Mouse (Mus musculus) midbrain, embryonic 13.5 days (tissue): Measurements from ENCODE around the gene Slco2b1. TPM values are rescaled to one million over a fixed set of nuclear protein-coding genes. Genes with fewer than 3 reads are reported as not detected.
A peak's percentile ranks its signal among the peaks of the same experiment; 100 is the strongest.
"Not testable (repeated sequence)": the region's sequence is repeated elsewhere in the genome, so short reads cannot be mapped to it uniquely, and the experiment has no call there.

ENCODE experiments used
- ATAC-seq: fragments of 200-750 bp; cut with Nextera tagmentation; 2 replicates; pipeline ENCODE4 v1.8.0; 2017; ENCODE audit warnings: mild to moderate bottlenecking, moderate TSS enrichment, moderate library complexity
- H3K27ac ChIP-seq: fragments of 300-500 bp; sonication (generic); 2 replicates; pipeline ENCODE4 v1.5.1; 2015; ENCODE audit warnings: inconsistent platforms, mild to moderate bottlenecking, moderate library complexity
- H3K27me3 ChIP-seq: fragments of 300-500 bp; sonication (generic); 2 replicates; pipeline ENCODE4 v1.6.1; 2015; ENCODE audit warnings: mild to moderate bottlenecking, inconsistent platforms
- H3K36me3 ChIP-seq: fragments of 300-500 bp; sonication (generic); 2 replicates; pipeline ENCODE4 v1.6.1; 2015; ENCODE audit warnings: mild to moderate bottlenecking, inconsistent platforms
- H3K4me1 ChIP-seq: fragments of 300-500 bp; sonication (generic); replicated peaks from 2 replicates; pipeline ENCODE4 v1.6.1; 2015; ENCODE audit warnings: inconsistent platforms
- H3K4me2 ChIP-seq: fragments of 300-500 bp; sonication (generic); replicated peaks from 2 replicates; pipeline ENCODE4 v1.6.1; 2015; ENCODE audit warnings: moderate library complexity, mild to moderate bottlenecking, inconsistent platforms
- H3K4me3 ChIP-seq: fragments of 300-500 bp; sonication (generic); replicated peaks from 2 replicates; pipeline ENCODE4 v1.5.1; 2015; ENCODE audit warnings: mild to moderate bottlenecking, inconsistent platforms
- H3K9ac ChIP-seq: fragments of 300-500 bp; sonication (generic); replicated peaks from 2 replicates; pipeline ENCODE4 v1.6.1; 2015; ENCODE audit warnings: mild to moderate bottlenecking, inconsistent platforms
- H3K9me3 ChIP-seq: fragments of 300-500 bp; sonication (generic); 2 replicates; pipeline ENCODE4 v1.6.1; 2016; ENCODE audit warnings: mild to moderate bottlenecking, inconsistent platforms
- WGBS: fragments of 180-500 bp; shearing (Covaris S2); methylation state at CpG from one replicate; pipeline ENCODE4 v1.1.7; 2015; 5-methylcytosine and 5-hydroxymethylcytosine counted together
- polyA plus RNA-seq: library from polyadenylated mRNA; unstranded; fragments of >200 nt; fragmentation: Nextera tagmentation; extraction: Ambion mirVana; gene quantifications from 2 replicates; pipeline ENCODE4 v1.2.1, GENCODE M21; 2015

The Slco2b1 gene
- polyA plus RNA-seq, 1 experiment from 2014 or later = 5.0 TPM

DNA sequence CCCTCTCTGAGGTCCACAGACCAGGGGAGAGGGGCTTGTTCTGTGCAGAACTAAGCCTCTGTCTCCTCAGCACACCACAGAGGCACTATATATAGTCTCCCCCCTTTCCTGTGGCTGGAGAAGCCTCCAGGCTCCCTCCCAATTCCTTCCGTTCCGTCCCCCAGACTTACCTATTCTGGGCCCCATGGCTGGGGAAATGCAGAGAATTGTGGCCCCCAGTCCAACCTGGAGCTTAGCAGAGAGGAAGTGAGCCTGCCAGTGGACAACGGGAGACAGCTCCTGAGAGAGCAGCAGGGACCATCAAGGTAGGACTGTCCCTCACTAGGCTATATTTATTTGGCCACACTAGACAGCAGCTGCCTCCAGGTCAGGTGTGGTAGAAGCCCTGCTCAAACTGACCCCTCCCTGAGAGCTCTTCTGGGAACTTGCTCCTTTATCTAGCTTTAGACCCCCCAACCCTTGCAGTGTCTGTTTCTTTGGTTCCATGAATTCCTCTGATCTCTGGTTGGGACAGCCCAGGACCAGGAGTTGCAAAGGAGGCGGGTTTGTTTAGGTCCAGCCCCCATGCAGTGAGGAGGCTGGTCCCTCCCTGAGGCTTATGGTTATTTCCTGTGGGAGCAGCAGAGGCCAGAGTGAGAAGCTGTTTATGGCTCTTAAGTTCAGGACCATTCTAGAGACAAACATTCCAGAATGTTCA, 4.7 kb downstream of the Slco2b1 start:
- Histone ChIP-seq H3K4me3 (no peak overlapping the region), H3K4me1 (peaks cover 10% of the 10 kb centered on the region), H3K9me3 (no peaks in the 10 kb centered on the region), H3K27ac (no peak overlapping the region), H3K36me3 (no peaks in the 10 kb centered on the region), H3K9ac (no peak overlapping the region), H3K27me3 (no peaks in the 10 kb centered on the region), H3K4me2 (peak overlapping the region; percentile 1; the same call in 1 of the 2 replicates)
- ATAC-seq = no peak
- WGBS = 74% methylated on average over 4 of the region's 4 CpGs

DNA sequence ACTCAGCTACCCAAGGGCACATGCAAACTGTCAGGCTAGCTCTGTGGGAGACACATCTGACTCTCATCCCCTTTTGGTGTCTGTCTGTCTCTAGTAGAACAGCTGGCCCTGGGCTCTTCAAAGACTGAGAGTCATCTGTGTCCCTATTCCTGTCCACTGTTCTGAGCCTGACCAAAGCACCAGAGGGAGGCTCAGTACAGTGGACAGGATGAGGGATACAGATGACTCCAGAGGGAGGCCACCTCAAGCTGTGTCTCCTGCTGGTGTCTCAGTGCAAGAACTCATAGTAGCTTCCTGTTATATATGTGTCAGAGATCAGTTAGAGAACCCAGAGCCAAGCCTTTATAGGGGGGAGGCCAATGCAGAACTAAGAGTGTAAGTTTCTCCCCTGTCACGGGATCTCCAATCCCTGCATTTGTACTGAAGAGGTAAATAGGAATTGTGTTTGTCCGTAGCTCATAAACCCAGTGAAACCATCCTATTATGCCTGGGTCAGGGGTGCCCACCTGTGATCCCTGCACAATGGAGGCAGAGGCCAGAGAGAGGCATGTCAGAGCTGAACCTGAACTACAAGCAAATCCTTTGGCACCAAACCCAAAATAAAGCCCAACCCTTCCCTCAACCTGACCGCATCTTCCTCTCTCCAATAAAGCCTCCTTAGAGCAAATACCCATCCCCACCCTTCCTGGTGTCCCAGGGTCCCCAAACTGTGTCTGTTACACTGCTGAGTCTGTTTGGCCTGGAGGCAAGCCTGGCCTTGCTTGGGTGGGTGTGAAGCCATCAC, 6.2 kb downstream of the Slco2b1 start:
- Histone ChIP-seq H3K27ac (no peak overlapping the region; the same call in 1 of the 2 replicates), H3K4me2 (peak overlapping the region; percentile 9; the same call in 1 of the 2 replicates), H3K4me3 (no peak overlapping the region), H3K9ac (no peak overlapping the region), H3K9me3 (no peaks in the 10 kb centered on the region), H3K27me3 (no peaks in the 10 kb centered on the region), H3K4me1 (peaks cover 10% of the 10 kb centered on the region), H3K36me3 (no peaks in the 10 kb centered on the region)
- no peak for ATAC-seq
- WGBS = 75% methylated on average over 3 of the region's 3 CpGs

DNA sequence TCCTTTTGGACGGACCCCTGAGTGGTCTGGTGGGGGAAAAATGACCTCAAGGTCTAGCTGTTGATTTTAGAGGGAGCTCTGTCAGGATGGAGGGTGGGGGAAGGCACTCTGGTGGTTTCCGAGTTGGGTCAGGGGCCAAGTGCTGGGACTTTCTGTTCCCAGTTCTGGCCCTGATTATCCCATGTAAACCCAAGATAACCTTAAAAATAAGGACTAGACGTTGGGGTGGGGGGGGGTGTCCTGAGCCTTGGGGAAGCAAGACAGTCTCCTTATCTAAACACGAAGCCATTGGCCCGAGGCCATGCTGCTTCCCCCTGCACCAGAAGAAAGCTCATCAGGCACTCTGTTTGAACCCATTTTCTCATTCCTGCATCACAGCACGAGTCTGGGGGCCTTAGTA, 8.9 kb downstream of the Slco2b1 start:
- Histone ChIP-seq H3K36me3 (no peaks in the 10 kb centered on the region), H3K9me3 (no peaks in the 10 kb centered on the region), H3K4me3 (no peak overlapping the region), H3K4me1 (peaks cover 8% of the 10 kb centered on the region), H3K4me2 (no peak overlapping the region), H3K27ac (no peak overlapping the region), H3K27me3 (no peaks in the 10 kb centered on the region), H3K9ac (no peak overlapping the region)
- 37% methylated on average over 6 of the region's 6 CpGs for whole genome bisulfite sequencing
- no peak for ATAC-seq

DNA sequence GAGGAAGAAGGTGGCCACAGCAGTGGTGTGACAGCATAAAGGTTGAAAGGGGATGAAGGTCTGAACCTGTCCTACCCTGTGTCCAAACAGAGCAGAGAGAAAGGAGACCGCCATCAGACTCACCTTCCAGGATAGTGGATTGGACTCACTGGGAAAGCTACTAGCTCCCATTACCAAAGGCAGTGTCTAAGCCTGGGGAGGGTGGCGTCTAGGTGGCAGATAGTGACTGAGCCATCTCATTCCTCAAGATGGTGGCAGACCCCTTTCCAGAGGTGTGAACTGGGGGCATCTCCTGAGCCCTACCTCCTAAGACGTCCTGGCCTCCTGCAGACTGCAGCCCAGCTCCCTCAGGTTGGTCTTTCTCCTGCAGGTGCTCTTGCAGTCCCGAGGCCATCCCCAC, 10.5 kb downstream of the Slco2b1 start:
- Histone ChIP-seq H3K36me3 (no peaks in the 10 kb centered on the region), H3K27me3 (no peaks in the 10 kb centered on the region), H3K9ac (no peak overlapping the region), H3K4me1 (0 out of 2 replicates have a peak, but pooled peaks cover 4% of the 10 kb centered on the region), H3K4me2 (no peak overlapping the region), H3K9me3 (no peaks in the 10 kb centered on the region), H3K27ac (no peak overlapping the region), H3K4me3 (no peak overlapping the region)
- no peak for ATAC-seq
- WGBS = 84% methylated on average over 4 of the region's 4 CpGs

DNA sequence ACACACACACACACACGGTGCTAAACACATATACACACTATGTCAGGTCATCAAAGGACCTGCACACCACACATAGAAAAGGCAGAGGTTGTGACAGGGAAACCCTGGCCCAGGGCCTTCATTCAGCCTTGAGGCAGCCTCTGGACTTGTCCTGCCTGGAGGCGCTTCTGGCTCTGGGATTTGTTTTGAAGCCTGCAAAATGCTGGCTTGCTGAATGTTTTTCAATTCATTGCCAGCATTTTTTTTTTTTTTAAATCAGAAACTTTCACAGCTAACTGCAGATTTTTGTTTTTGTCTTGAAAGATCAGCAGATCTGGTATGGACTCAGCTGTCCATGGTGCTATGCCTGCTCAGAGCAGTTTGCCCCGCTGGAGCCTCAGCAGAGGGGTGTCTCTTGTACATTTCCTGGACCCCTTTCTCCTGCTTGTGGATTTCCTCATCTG, 11.4 kb downstream of the Slco2b1 start:
- 91% methylated on average over 3 of the region's 3 CpGs for WGBS
- no peak overlapping the region for H3K27ac ChIP-seq
- no peak for ATAC-seq

DNA sequence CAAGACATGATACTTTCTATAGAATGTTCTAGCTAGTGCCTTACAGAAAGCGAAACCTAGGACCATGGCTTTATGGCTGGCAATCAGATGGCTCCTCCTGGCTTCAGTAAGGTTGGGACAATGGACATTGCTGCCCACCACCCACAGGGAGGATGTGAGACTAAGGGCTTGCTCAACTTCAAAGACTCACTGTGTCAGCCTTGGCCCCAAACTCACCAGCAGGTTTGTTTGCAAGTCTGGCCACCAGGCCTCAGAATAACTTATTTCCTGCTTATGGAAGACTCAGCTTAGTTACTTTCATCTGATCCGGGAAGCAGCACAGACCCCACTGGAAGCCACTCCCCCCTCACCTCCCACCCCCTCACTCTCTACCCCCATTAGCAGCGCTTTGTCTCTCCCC, 12.0 kb downstream of the Slco2b1 start:
- Histone ChIP-seq H3K9ac (no peak overlapping the region), H3K4me2 (no peak overlapping the region), H3K27me3 (no peaks in the 10 kb centered on the region), H3K36me3 (no peaks in the 10 kb centered on the region), H3K27ac (no peak overlapping the region), H3K9me3 (no peaks in the 10 kb centered on the region), H3K4me3 (no peak overlapping the region), H3K4me1 (0 out of 2 replicates have a peak, but pooled peaks cover 4% of the 10 kb centered on the region)
- 52% methylated on average over 3 of the region's 3 CpGs for WGBS
- ATAC-seq = no peak

More for the DNA sequence above, 11.4 kb downstream of the Slco2b1 start:
- no peak overlapping the region for H3K4me2 ChIP-seq
- H3K9me3 ChIP-seq = no peaks in the 10 kb centered on the region
- no peak overlapping the region for H3K4me3 ChIP-seq
- H3K9ac ChIP-seq = no peak overlapping the region
- no peaks in the 10 kb centered on the region for H3K36me3 ChIP-seq
- H3K4me1 ChIP-seq = 0 out of 2 replicates have a peak, but pooled peaks cover 4% of the 10 kb centered on the region
- H3K27me3 ChIP-seq = no peaks in the 10 kb centered on the region

DNA sequence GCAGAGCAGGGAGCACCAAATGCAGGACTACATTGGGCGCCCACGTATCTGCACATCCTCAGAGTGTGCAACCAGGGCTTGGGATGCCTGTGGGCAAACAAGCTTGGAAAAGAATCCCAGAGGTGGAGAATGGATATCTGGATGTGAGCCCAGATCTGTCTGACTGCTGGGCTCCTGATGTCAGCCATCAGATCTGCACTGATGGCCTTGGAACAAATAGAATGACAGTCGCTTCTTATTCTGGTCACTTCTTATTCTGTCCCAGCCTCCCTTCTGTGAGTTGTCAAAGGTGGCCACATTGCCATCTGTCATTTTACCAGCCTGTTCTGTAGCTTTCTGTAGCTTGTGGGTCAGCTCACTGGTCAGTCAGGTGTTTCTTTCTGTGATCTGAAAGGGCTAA, 12.6 kb downstream of the Slco2b1 start:
- H3K9ac ChIP-seq = no peak overlapping the region
- H3K27ac ChIP-seq = no peak overlapping the region
- 91% methylated on average over 3 of the region's 3 CpGs for WGBS
- 0 out of 2 replicates have a peak, but pooled peaks cover 4% of the 10 kb centered on the region for H3K4me1 ChIP-seq
- no peaks in the 10 kb centered on the region for H3K36me3 ChIP-seq
- no peak for ATAC-seq
- no peak overlapping the region for H3K4me2 ChIP-seq
- H3K27me3 ChIP-seq = no peaks in the 10 kb centered on the region
- no peak overlapping the region for H3K4me3 ChIP-seq
- no peaks in the 10 kb centered on the region for H3K9me3 ChIP-seq

DNA sequence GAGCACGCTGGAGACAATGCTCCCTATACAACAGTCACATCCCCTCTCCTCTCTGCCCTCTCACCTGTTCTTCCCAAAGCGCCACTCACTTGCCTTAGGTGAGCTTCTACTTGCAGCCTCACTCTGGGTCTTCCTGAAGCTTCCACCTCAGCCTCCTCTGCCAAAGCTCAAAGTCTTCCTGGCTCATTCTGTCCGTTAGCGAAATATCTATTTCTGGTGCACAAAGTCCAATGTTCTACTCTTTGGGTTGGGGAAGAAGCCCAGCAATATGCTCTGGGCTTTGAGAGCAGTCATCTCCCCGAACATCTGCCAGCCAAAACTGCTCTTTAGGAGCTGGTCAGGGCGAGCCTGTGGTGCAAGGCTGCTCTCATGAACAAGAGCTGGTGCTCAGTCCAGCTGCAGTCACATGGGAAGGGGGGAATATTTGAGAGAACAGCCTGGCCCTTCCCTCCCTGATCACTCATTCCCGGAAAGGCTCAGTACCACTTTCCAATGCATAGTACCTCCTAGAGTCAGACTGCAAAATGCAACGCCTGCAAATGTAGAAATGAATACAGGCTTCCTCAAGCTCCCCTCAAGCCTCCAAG, 15.6 kb downstream of the Slco2b1 start:
- WGBS = 86% methylated on average over 8 of the region's 8 CpGs
- no peaks in the 10 kb centered on the region for H3K27me3 ChIP-seq
- ATAC-seq = no peak
- no peak overlapping the region for H3K27ac ChIP-seq
- H3K36me3 ChIP-seq = no peaks in the 10 kb centered on the region
- H3K4me3 ChIP-seq = no peak overlapping the region
- no peaks in the 10 kb centered on the region; the same call in 1 of the 2 replicates for H3K4me1 ChIP-seq
- H3K9me3 ChIP-seq = no peaks in the 10 kb centered on the region
- no peak overlapping the region for H3K4me2 ChIP-seq
- no peak overlapping the region for H3K9ac ChIP-seq

DNA sequence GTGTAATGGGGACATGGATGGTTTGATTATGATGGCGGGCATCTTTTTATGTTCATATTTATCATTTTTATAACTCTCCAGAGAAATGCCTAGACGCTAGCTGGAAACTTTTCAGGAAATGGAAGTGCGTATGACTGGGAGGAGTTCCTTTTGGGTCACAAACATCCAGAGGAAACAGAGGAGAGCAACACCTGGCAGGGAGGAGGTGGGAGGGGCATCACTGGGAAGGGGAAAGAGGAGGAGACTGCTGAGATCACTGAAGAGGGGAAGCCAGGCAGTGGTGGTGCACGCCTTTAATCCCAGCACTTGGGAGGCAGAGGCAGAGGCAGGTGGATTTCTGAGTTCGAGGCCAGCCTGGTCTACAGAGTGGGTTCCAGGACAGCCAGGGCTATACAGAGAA, 16.7 kb downstream of the Slco2b1 start:
- H3K27ac ChIP-seq, H3K9ac ChIP-seq, H3K36me3 ChIP-seq, H3K4me1 ChIP-seq, H3K9me3 ChIP-seq, H3K27me3 ChIP-seq, H3K4me3 ChIP-seq, ATAC-seq, H3K4me2 ChIP-seq: not testable (repeated sequence)
- 80% methylated on average over 5 of the region's 5 CpGs for WGBS

DNA sequence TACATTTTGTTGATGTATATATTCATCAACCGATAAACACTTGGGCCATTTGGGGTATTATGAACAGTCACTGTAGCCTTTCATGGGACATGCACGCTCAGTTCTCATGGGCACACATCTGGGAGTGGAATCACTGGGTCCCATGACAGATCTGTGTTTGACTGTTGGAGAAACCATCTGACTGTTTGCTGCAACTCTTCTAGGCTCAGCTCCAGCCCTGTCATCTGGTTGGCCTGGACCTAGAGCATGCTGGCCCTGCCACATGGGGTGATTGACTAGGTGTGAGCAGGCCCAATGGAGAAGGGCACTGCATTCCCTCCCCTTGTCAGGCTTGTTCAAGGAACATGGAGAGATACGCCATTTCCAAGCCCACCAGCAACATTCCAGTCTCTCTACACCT, 17.2 kb downstream of the Slco2b1 start:
- H3K27ac ChIP-seq = no peak overlapping the region
- no peak overlapping the region for H3K4me2 ChIP-seq
- no peak overlapping the region for H3K4me3 ChIP-seq
- H3K27me3 ChIP-seq = no peaks in the 10 kb centered on the region
- ATAC-seq = no peak
- no peaks in the 10 kb centered on the region; the same call in 1 of the 2 replicates for H3K4me1 ChIP-seq
- H3K36me3 ChIP-seq = no peaks in the 10 kb centered on the region
- H3K9me3 ChIP-seq = no peaks in the 10 kb centered on the region
- H3K9ac ChIP-seq = no peak overlapping the region
- WGBS = 95% methylated on average over 3 of the region's 3 CpGs

DNA sequence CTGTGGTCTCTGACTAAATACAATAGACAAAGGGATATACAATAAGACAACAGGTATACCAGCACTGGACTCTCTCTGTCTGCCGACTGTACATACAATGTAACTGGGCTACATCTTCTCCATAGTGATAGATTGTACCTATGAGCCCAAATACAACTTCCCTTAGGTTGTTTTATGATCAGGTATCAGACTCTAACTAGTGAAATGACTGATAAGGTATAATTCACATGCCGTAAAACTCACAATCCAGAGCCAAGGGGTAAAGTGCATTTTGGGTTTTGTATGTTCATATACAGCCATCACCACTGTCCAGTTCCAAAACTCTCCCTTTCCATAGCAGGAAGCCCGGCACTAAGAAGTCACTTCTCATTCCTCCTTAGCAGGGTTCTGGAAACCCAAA, 17.8 kb downstream of the Slco2b1 start:
- Histone ChIP-seq H3K36me3 (no peaks in the 10 kb centered on the region), H3K9me3 (no peaks in the 10 kb centered on the region), H3K4me2 (no peak overlapping the region), H3K4me1 (no peaks in the 10 kb centered on the region; the same call in 1 of the 2 replicates), H3K27ac (no peak overlapping the region), H3K4me3 (no peak overlapping the region), H3K9ac (no peak overlapping the region), H3K27me3 (no peaks in the 10 kb centered on the region)
- WGBS = 92% methylated on average over 3 of the region's 3 CpGs
- ATAC-seq = no peak

DNA sequence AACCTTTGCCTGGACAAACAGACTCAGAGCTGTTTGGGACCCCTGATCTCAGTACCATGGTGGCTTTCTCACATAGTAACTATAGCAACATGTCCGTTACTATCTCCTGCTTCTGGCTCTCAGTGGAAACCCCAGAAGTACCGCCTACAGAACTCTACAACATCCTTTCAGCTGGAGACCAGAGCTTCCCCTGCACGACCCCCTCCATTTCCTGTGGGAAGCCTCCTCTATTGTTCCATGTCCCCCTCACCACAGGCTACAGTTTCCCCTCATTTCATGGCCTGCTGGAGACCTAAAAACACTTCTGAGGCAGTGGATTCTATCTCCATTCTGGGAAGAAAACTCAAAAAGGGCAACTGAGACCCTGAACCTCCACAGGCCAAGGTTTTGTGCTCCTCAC, 18.7 kb downstream of the Slco2b1 start:
- WGBS = 35% methylated on average over 3 of the region's 3 CpGs

More for the DNA sequence above, 18.7 kb downstream of the Slco2b1 start:
- Histone ChIP-seq H3K4me3 (no peak overlapping the region), H3K4me2 (no peak overlapping the region), H3K36me3 (no peaks in the 10 kb centered on the region), H3K27me3 (no peaks in the 10 kb centered on the region), H3K4me1 (no peaks in the 10 kb centered on the region; the same call in 1 of the 2 replicates), H3K9ac (no peak overlapping the region), H3K27ac (no peak overlapping the region), H3K9me3 (no peaks in the 10 kb centered on the region)
- no peak for ATAC-seq
